Mouse (Mus musculus) E14TG2a.4 (cell line): ENCODE measurements around the gene Msantd1.

Experiments
- CTCF ChIP-seq: conservative IDR thresholded peaks from 2 replicates; pipeline ENCODE4 v1.5.1; 2014; ENCODE audit warnings: low read length
- NANOG ChIP-seq: IDR thresholded peaks from 2 replicates; pipeline ENCODE4 v1.6.1; 2014; ENCODE audit warnings: borderline replicate concordance, low read length, mixed read lengths
- POU5F1 ChIP-seq: IDR thresholded peaks from 2 replicates; pipeline ENCODE4 v1.6.1; 2014; ENCODE audit warnings: low read length, borderline replicate concordance

DNA sequence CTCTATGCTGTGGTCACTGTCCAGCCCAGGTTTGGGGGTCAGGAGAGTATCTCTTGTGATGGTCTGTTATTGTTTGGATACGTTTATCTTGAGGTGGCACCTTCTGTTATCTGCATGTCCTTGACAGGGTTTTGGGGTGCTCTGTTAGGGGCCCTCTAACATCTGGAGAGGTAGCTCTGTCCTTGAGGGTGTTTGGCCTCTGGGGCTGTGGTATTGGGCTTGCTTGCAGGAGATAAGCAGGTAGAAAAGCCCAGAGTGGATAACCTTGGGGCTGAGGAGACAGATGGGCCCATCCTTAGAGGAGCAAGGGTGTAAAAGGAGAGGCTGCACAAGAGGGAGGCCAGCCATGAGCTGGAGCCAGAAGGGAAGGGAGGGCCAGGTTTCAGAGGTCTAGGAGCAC is 52.2 kb downstream of the Msantd1 start:
- TF ChIP-seq CTCF (no peak), NANOG (no peak), POU5F1 (no peak)
